Mouse (Mus musculus): ENCODE data around the gene Junb. TPM values are rescaled to one million over a fixed set of nuclear protein-coding genes. Genes with fewer than 3 reads are reported as not detected.

Junb gene
- total RNA-seq (2023): 1,000 to 10,000 TPM in 1 of 2 experiments, 100 to 1,000 TPM in 1; 984 to 1,316 TPM

DNA sequence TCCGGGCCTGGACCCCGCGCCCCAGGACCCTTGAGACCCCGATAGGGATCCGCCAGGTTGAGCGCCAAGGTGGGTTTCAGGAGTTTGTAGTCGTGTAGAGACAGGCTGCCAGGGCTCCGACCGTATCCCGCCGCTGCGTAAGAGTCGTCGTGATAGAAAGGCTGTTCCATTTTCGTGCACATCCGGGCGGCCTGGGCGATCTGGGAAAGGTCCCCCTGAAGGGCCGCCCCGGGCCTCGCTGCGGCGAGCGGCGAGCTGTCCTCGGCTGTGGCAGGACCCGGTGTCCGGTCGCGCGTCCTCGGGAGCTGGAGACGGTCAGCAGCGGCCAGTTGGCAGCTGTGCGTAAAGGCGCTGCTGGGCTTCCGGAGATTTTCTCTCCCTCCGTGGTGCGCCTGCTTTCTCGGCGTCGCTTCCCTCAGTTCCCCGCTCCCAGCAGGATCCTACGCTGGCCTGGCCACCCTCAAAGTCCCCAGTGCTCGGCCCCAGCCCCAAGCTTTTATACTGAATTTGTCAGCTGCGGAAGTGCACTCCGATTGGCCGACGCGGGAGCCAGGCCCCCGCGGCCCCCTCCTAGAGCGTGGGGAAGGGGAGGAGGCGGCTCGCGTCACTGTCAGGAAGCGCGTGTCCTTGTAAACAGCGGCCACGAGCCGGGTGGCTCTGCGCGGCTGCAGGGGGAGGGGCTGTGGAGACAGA is at the start of gene Junb:
TSS of gene Junb (minus strand) at position 471 of the 693 bp plus-strand sequence.

DNA sequence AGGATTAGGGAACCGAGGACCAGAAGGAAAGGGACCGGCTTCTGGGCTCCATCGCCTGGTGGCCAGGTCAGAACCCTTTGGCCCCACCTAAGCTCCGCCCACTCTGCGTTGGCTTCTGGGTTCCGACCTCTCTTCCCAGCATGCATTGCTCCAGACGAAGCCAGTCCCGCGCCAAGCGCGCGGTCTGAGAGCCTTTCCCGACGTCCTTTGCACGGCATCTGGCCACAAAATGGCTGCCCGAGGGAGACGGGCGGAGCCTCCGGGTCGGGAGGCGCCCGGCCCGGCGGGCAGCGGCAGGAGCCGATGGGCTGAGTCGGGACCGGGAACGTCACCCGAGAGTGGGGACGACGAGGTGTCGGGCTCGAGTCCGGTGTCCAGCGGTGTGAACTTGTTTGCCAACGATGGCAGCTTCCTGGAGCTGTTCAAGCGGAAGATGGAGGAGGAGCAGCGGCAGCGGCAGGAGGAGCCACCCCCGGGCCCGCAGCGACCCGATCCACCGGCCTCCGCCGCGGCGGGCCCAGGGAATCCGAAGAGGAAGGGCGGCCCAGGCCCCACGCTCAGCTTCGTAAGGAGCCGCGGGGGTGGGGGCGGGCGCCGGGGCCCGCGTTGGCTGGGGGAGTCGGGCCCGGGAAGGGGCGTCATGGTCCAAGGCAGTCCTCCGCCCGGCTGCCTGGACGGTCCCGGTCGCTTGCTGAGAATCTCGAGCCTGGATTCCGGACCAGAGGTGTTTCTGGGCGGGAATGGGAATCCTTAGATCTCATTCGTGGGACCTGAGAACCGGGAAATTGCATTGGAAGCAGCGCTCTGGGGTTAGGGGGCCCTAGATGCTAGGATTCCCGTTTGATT is 48.4 kb upstream of the Junb start, which contains the start of gene Trir:
TSS of gene Trir (plus strand) at position 154 of the 846 bp plus-strand sequence.

DNA sequence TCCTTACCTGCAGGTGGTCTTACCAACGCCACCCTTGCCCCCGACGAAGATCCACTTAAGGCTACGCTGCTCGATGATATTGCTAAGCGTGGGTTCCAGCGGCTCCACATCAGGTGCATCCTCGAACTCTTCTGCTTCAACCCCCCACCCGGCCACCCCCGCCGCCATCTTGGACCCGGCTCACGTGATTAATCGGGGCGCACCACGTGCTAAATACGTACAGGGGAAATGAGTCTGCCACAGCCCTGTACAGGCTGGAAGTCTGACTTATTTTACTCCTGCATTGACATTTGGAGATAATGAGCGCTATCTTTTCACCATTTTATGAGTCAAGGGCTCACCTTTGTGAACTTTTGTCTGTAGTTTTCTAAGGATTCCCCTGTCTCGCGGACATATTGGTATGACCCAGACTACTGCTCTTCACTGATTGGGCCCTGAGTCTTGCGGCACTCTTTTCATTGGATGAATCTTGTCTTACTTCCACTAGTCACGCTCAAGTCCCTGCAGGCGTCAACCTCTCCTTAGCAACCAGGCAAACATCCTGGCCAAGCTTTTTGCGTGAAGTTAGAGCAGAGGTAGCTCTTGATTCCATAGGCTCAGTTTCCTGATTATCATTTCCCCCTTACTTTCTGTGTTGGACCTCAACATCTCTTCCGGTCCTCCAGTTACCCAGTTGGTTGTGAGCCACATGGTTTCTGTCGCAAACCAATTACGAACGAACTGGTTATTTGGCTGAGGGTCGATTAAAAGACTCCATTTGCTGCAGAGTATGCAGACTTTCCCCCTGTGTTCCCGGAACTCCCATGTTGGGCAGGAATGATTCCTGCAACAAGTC is 46.8 kb upstream of the Junb start, which contains the start of gene Asna1:
TSS of gene Asna1 (minus strand) at position 184 of the 835 bp plus-strand sequence.

DNA sequence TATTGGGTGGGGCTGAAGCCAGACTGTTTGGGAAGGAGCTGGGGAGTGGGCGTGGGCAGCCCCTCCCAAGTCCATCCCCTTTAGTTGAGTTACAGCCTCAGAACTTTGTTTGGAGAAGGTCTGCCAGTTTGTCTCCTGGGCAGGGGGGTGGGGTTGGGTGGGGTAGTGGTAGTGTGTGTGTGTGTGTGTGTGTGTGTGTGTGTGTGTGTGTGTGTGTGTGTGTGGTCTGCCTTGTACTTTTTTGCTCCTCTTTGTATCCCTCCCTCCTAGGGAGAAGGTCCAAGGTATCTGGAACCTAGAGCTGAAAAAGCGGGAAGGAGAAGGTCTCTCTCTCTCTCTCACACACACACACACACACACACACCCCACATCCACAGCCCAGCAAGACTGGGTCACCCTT is 35.9 kb upstream of the Junb start, which contains the start of gene Best2:
TSS of gene Best2 (minus strand) at position 101 of the 400 bp plus-strand sequence.

DNA sequence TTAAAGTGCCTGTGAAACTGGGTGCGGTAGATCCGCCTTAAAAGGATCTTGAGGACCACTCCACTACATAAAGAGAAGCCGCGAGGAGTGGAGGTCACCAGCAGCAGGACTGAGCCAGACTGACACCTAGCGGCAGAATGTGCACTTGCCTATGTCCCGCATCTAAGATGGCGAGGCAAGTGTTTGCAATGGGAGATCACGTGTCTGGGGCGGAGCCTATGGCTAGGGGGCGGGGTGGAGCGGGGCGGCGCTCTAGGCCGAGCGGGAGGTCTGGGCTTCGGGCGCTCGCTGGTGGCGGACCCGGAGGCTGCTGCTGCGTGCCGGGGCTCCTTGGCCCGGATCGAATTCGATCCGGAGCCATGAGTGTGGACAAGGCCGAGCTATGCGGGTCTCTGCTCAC is 11.8 kb upstream of the Junb start, which contains the start of gene Hook2:
TSS of gene Hook2 (plus strand) at position 255 of the 400 bp plus-strand sequence.

DNA sequence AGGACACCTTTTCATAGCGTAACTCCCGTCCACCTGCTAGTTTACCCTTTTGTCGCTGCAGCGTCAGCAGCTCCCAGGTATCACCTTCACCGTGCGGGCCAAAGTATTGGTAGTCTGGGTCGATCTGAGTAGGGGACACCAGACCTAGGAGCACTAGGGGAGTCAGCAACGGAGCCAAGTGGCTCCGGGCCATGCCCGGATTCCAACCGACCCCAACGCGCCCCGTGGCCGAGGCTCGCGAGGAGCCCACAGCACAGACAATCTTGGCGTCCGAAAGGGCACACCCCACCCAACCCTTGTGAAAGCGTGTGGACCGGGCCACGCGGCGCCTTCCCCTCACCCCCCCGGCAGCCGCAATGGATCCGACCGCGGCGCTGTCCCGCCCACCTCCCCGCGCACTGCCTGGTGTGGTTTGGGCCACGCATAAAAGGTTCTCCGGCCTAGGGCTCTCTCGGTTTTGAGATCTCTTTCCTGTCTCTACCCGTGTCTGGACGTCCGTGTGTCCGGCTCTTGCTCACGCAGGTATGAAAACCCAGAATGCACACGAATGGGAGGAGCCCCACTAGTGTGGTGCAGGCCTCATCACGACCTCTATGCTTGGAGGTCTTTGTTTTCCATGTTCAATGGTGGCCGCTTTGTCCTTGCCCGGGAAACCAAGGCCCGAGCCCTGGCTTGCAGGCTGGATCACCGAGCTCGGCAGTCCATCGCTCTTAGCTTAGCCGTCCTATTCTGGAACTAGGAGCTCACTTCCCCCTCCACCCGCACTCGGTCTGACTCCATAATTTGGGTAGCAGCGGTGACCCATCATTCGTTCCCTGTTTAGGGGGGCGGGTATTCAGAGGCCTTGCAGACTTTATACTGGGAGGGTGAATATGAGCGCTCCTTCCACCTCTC is 9.0 kb downstream of the Junb start, which contains the start of the genes Gm49661, Prdx2 and Rnaseh2a:
TSS of gene Gm49661 (minus strand) at position 193 of the 894 bp plus-strand sequence.
TSS of gene Prdx2 (plus strand) at position 347 of the 894 bp plus-strand sequence.
TSS of gene Rnaseh2a (minus strand) at position 527 of the 894 bp plus-strand sequence.

DNA sequence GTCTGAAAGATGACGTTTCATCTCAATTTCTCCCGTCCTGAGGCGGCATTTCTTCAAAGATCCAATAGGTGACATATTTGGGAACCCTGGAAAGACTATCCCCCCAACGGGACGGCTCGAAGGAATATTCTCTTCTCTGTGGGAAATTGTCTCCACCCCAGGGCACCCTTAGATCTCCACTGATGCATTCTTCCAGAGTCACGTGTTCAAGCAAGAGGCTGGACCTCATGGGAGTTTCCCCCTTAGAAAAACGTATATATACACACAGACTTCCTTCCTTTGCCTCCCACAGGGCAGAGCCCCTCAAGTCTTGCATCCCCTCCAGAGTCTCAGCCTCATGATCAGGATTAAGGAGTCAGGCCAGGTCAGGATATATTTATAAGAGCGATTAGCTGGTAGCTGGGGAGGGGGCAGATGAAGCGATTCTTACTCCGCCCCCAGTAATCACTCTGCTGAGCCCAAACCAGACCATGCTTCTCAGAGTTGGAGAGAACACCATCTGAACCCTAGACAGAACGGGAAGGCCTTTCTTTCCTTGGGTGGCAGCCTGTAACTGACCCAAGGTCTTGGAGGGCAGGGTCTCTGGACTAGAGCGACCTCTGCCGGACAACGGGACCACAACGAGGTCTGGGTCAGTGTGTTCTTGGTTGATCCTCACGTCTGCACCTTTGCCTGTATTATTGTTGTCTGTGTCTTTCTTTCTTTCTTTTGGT is 31.8 kb downstream of the Junb start, which contains the start of gene Rtbdn:
TSS of gene Rtbdn (plus strand) at position 464 of the 713 bp plus-strand sequence.

DNA sequence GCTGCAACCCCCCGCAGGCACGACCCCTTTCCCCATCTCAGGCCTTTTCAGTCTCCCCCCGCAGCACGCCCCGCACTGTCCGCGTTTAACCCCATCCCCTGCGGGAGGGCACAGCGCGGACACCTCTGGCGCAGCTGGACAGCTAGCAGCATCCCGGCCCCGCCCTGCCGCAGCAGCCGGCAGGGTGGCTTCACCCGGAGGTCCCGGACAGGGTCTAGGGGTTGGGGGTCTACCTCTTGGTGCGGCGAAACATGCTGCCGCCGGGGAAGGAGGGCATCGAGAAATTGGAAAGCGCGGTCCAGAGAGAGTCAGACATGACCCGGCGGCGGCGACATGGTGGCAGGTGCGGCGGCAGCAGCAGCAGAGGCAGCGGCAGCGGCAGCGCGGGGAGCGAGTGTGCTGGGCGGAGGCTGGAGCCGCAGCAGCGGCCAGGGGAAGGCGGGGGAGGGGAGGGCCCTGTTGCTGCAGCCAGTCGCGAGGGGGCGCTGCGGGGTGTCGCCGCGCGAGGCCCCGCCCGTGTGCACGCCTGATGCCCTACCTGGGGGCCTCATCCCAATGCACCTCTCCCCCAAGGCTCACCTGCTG is 41.5 kb downstream of the Junb start, which contains the start of gene Mast1:
TSS of gene Mast1 (minus strand) at position 398 of the 585 bp plus-strand sequence.

Other genes starting within 250 kb of the Junb start
- gene Nfix, start 178.4 kb downstream of the Junb start, total RNA-seq (2023): 10 to 100 TPM in 1 of 2 experiments, 1 to 10 TPM in 1; 9.5 to 14.2 TPM
- 1 to 10 TPM; 4.3 TPM for gene Dand5, start 155.9 kb downstream of the Junb start, total RNA-seq (2023)
- gene Gadd45gip1, start 147.2 kb downstream of the Junb start, total RNA-seq (2023): 10 to 100 TPM; 17.9 to 19.1 TPM
- gene Rad23a, start 138.1 kb downstream of the Junb start, total RNA-seq (2023): 10 to 100 TPM; 66.8 to 83.2 TPM
- 100 to 1,000 TPM; 469 to 498 TPM for gene Calr, start 131.8 kb downstream of the Junb start, total RNA-seq (2023)
- 10 to 100 TPM; 82.8 to 83.0 TPM for gene Farsa, start 121.7 kb downstream of the Junb start, total RNA-seq (2023)
- gene Syce2, start 106.6 kb downstream of the Junb start, total RNA-seq (2023): 1 to 10 TPM; 3.1 to 6.1 TPM
- 10 to 100 TPM; 24.0 to 27.5 TPM for gene Gcdh, start 84.8 kb downstream of the Junb start, total RNA-seq (2023)
- gene Klf1, start 76.8 kb downstream of the Junb start, total RNA-seq (2023): 1 to 10 TPM; 1.5 to 3.6 TPM
- 10 to 100 TPM in 1 of 2 experiments, 1 to 10 TPM in 1; 7.9 to 10.2 TPM for gene Dnase2a, start 70.2 kb downstream of the Junb start, total RNA-seq (2023)
- gene Mast1, start 41.4 kb downstream of the Junb start, total RNA-seq (2023): under 1 TPM; 0.24 to 0.41 TPM
- gene Rtbdn, start 31.7 kb downstream of the Junb start, total RNA-seq (2023): not detected
- gene Gm49661, start 9.3 kb downstream of the Junb start, total RNA-seq (2023): not detected
- gene Prdx2, start 9.1 kb downstream of the Junb start, total RNA-seq (2023): 10 to 100 TPM; 55.9 to 62.7 TPM
- 10 to 100 TPM; 29.4 to 43.7 TPM for gene Rnaseh2a, start 9.0 kb downstream of the Junb start, total RNA-seq (2023)
- gene Hook2, start 11.9 kb upstream of the Junb start, total RNA-seq (2023): 1 to 10 TPM; 3.6 to 4.5 TPM
- gene Best2, start 35.8 kb upstream of the Junb start, total RNA-seq (2023): not detected
- gene Asna1, start 46.6 kb upstream of the Junb start, total RNA-seq (2023): 10 to 100 TPM; 54.4 to 59.1 TPM
- gene Trir, start 48.1 kb upstream of the Junb start, total RNA-seq (2023): 100 to 1,000 TPM; 172 to 188 TPM
- gene Tnpo2, start 58.2 kb upstream of the Junb start, total RNA-seq (2023): 10 to 100 TPM; 69.8 to 78.0 TPM
- 10 to 100 TPM; 14.6 to 16.2 TPM for gene Fbxw9, start 81.3 kb upstream of the Junb start, total RNA-seq (2023)
- gene Gm5741, start 89.3 kb upstream of the Junb start, total RNA-seq (2023): not detected
- 100 to 1,000 TPM in 1 of 2 experiments, 10 to 100 TPM in 1; 84.0 to 107 TPM for gene Dhps, start 93.0 kb upstream of the Junb start, total RNA-seq (2023)
- 10 to 100 TPM; 54.2 to 62.3 TPM for gene Wdr83os, start 102.0 kb upstream of the Junb start, total RNA-seq (2023)
- 10 to 100 TPM; 13.1 to 20.0 TPM for gene Wdr83, start 102.6 kb upstream of the Junb start, total RNA-seq (2023)
- 100 to 1,000 TPM; 108 to 116 TPM for gene Man2b1, start 104.6 kb upstream of the Junb start, total RNA-seq (2023)
- not detected for gene Zfp791, start 144.4 kb upstream of the Junb start, total RNA-seq (2023)
- not detected for gene Cks1brt, start 173.2 kb upstream of the Junb start, total RNA-seq (2023)
- not detected for gene Olfr371, start 247.3 kb upstream of the Junb start, total RNA-seq (2023)